Comparison of ENCODE assay signal across 20 mouse cellular contexts in genomic region chr7:130121507-130121906, GRCm38 (mm10).
DNase-seq lines count a peak whose midpoint lies in the region; ATAC-seq lines count a peak whose summit lies in the region.
"Had no signal": no experiment of that assay in that cellular context is flagged by ENCODE, and none has a peak within 500 bp of the region (broad histone marks: within the 10 kb centered on the region; RNA-seq: fewer than 3 reads in every experiment).

No protein-coding gene starts in this region.

- ATAC-seq in kidney, embryonic 14.5 days (ENCODE audit: low FRiP score, low TSS enrichment): peak; percentile 70; the same call in 1 of the 2 replicates
- ATAC-seq in kidney, embryonic 16.5 days (ENCODE audit: low FRiP score, low TSS enrichment): peak; percentile 70; the same call in 1 of the 2 replicates
- ATAC-seq: forebrain, embryonic 13.5 days; forebrain, embryonic 15.5 days had no signal

- H3K27me3 ChIP-seq in kidney, embryonic 14.5 days (ENCODE audit: control insufficient read depth, insufficient read depth, low read length): no peaks in the 10 kb centered on the region
- no peaks in the 10 kb centered on the region for H3K27me3 ChIP-seq in kidney, embryonic 16.5 days (ENCODE audit: insufficient read depth, low read length)
- H3K27me3 ChIP-seq: embryonic facial prominence, embryonic 12.5 days; forebrain, embryonic 13.5 days; forebrain, embryonic 15.5 days had no signal

- H3K4me1 ChIP-seq in kidney, embryonic 14.5 days (ENCODE audit: control insufficient read depth, insufficient read depth, low read length): peaks cover 20% of the 10 kb centered on the region
- H3K4me1 ChIP-seq in kidney, embryonic 16.5 days (ENCODE audit: insufficient read depth, low read length): peaks cover 28% of the 10 kb centered on the region

- H3K36me3 ChIP-seq in kidney, embryonic 14.5 days (ENCODE audit: control insufficient read depth, insufficient read depth, low read length): no peaks in the 10 kb centered on the region
- H3K36me3 ChIP-seq in kidney, embryonic 16.5 days (ENCODE audit: insufficient read depth, low read length): no peaks in the 10 kb centered on the region
- H3K36me3 ChIP-seq: embryonic facial prominence, embryonic 10.5 days; embryonic facial prominence, embryonic 12.5 days; forebrain, embryonic 15.5 days had no signal

- no peak overlapping the region for H3K4me3 ChIP-seq in kidney, embryonic 14.5 days (ENCODE audit: low read length)
- no peak overlapping the region for H3K4me3 ChIP-seq in kidney, embryonic 16.5 days (ENCODE audit: low read length)
- H3K4me3 ChIP-seq: embryonic facial prominence, embryonic 10.5 days; embryonic facial prominence, embryonic 12.5 days; forebrain, embryonic 13.5 days; forebrain, embryonic 15.5 days had no signal

- 2% methylated on average over 2 of the region's 2 CpGs for WGBS in kidney, embryonic 14.5 days
- 2% methylated on average over 2 of the region's 2 CpGs for WGBS in kidney, embryonic 16.5 days

- H3K9me3 ChIP-seq in kidney, embryonic 14.5 days (ENCODE audit: control insufficient read depth, low read length): no peaks in the 10 kb centered on the region
- no peaks in the 10 kb centered on the region for H3K9me3 ChIP-seq in kidney, embryonic 16.5 days (ENCODE audit: low read length)
- H3K9me3 ChIP-seq: embryonic facial prominence, embryonic 10.5 days; embryonic facial prominence, embryonic 12.5 days; forebrain, embryonic 13.5 days; forebrain, embryonic 15.5 days had no signal

- no peak overlapping the region; the same call in 1 of the 2 replicates for H3K27ac ChIP-seq in kidney, embryonic 14.5 days (ENCODE audit: low read depth, low read length)
- peak overlapping the region; percentile 48; the same call in 1 of the 2 replicates for H3K27ac ChIP-seq in kidney, embryonic 16.5 days (ENCODE audit: low read length)
- H3K27ac ChIP-seq: embryonic facial prominence, embryonic 10.5 days; embryonic facial prominence, embryonic 12.5 days; forebrain, embryonic 13.5 days; forebrain, embryonic 15.5 days had no signal

- no peak overlapping the region for H3K9ac ChIP-seq in kidney, embryonic 14.5 days (ENCODE audit: low read depth, low read length)
- H3K9ac ChIP-seq in kidney, embryonic 16.5 days (replicated peaks; ENCODE audit: low read length): no peak overlapping the region
- H3K9ac ChIP-seq: embryonic facial prominence, embryonic 12.5 days; forebrain, embryonic 13.5 days; forebrain, embryonic 15.5 days had no signal

- no peak overlapping the region for H3K4me2 ChIP-seq in kidney, embryonic 14.5 days (replicated peaks; ENCODE audit: low read depth, low read length)
- no peak overlapping the region for H3K4me2 ChIP-seq in kidney, embryonic 16.5 days (replicated peaks; ENCODE audit: low read depth, low read length)
- H3K4me2 ChIP-seq: embryonic facial prominence, embryonic 12.5 days; forebrain, embryonic 13.5 days; forebrain, embryonic 15.5 days had no signal

- DNase-seq in kidney, adult 9 months: no peak
- DNase-seq in kidney, adult 8-10 months: no peak
- DNase-seq in kidney, postnatal 4 days: peak; percentile 31 to 51
- no peak for DNase-seq in kidney, adult 11 months
- peak; percentile 17 for DNase-seq in brain, adult 2 months (ENCODE audit: low read depth, low spot score)
- DNase-seq in layer of hippocampus, adult 9-10 months (ENCODE audit: low spot score): no peak
- DNase-seq: adrenal gland, adult 2 months; adrenal gland, postnatal 10 days; adrenal gland, postnatal 25 days; cerebellum, adult 11-12 months; cerebellum, adult 2 months; cerebellum, adult 9-10 months; cerebellum, postnatal 10 days; cerebellum, postnatal 25 days had no signal

Comparison
In these comparisons a context has a peak if more than half of its experiments do, and no peak if none do; other contexts are left out.
1. DNase-seq: peak in kidney, postnatal 4 days (2 of 2) and brain, adult 2 months (single experiment); none in kidney, adult 9 months (single experiment), kidney, adult 8-10 months (0 of 2), kidney, adult 11 months (single experiment) and layer of hippocampus, adult 9-10 months (single experiment).